Mouse (Mus musculus): ENCODE data around the gene Eml4. TPM values are rescaled to one million over a fixed set of nuclear protein-coding genes. Genes with fewer than 3 reads are reported as not detected.

Eml4 gene
- total and polyA plus RNA-seq, 3 experiments: 25.6 to 42.4 TPM; not detected in 1

GRCm38 (mm10) chr17:83482817-83483536 is 132.2 kb downstream of the Eml4 start:
- no peak overlapping the region for H3K9ac ChIP-seq (ENCODE audit: control insufficient read depth, low read depth, low read length, poor library complexity, severe bottlenecking)
- no peaks in the 10 kb centered on the region for H3K79me2 ChIP-seq (ENCODE audit: control insufficient read depth, insufficient read depth, low read length, poor library complexity)
- 0 out of 4 replicates have a peak, but pooled peaks cover 0 to 1% of the 10 kb centered on the region in 2 experiments for H3K36me3 ChIP-seq (ENCODE audit: control insufficient read depth in 1 of 2, insufficient read depth in 2 of 2, low read length in 2 of 2)
- TF ChIP-seq CTCF (IDR thresholded peaks at IDR 0.05 in 2 of 3, conservative IDR thresholded peaks at IDR 0.05 in 1 of 3; ENCODE audit: control insufficient read depth in 1 of 3, insufficient read depth in 1 of 3, low read depth in 2 of 3, low read length in 3 of 3, poor library complexity in 1 of 3, severe bottlenecking in 1 of 3): no peak
- no peak for TF ChIP-seq BHLHE40 (IDR thresholded peaks at IDR 0.05; ENCODE audit: borderline replicate concordance, low read depth, low read length)
- TF ChIP-seq TAL1 (IDR thresholded peaks at IDR 0.05; ENCODE audit: low read length): no peak
- no peak for TF ChIP-seq ETS1 (IDR thresholded peaks at IDR 0.05; ENCODE audit: low read depth, low read length)
- TF ChIP-seq UBTF (IDR thresholded peaks at IDR 0.05; ENCODE audit: borderline replicate concordance, insufficient read depth, low read depth, low read length): no peak
- no peak overlapping the region for H3K27ac ChIP-seq (ENCODE audit: control insufficient read depth, low read depth, low read length)
- no peaks in the 10 kb centered on the region for H3K27me3 ChIP-seq (ENCODE audit: control insufficient read depth in 1 of 2, insufficient read depth in 2 of 2, low read length in 2 of 2)
- no peaks in the 10 kb centered on the region for H3K4me1 ChIP-seq (ENCODE audit: control insufficient read depth in 1 of 2, insufficient read depth in 2 of 2, low read length in 2 of 2)
- H3K4me3 ChIP-seq (ENCODE audit: control insufficient read depth in 1 of 2, insufficient read depth in 1 of 2, low read depth in 2 of 2, low read length in 2 of 2): no peak overlapping the region
- DNase-seq (ENCODE audit: low read depth, low spot score): no peak
- no peaks in the 10 kb centered on the region for H3K9me3 ChIP-seq (replicated peaks; ENCODE audit: insufficient read depth, low read length)

GRCm38 (mm10) chr17:83483784-83484183 is 133.1 kb downstream of the Eml4 start:
- H3K9me3 ChIP-seq (replicated peaks; ENCODE audit: insufficient read depth, low read length): no peaks in the 10 kb centered on the region

GRCm38 (mm10) chr17:83487762-83488161 is 137.0 kb downstream of the Eml4 start:
- DNase-seq (ENCODE audit: low read depth, low spot score): no peak
- no peak overlapping the region for H3K27ac ChIP-seq (ENCODE audit: control insufficient read depth, low read depth, low read length)
- H3K9ac ChIP-seq (ENCODE audit: control insufficient read depth, low read depth, low read length, poor library complexity, severe bottlenecking): no peak overlapping the region
- no peaks in the 10 kb centered on the region for H3K9me3 ChIP-seq (replicated peaks; ENCODE audit: insufficient read depth, low read length)
- no peaks in the 10 kb centered on the region for H3K4me1 ChIP-seq (ENCODE audit: control insufficient read depth in 1 of 2, insufficient read depth in 2 of 2, low read length in 2 of 2)
- H3K27me3 ChIP-seq (ENCODE audit: control insufficient read depth in 1 of 2, insufficient read depth in 2 of 2, low read length in 2 of 2): no peaks in the 10 kb centered on the region
- H3K4me3 ChIP-seq (ENCODE audit: control insufficient read depth in 1 of 2, insufficient read depth in 1 of 2, low read depth in 2 of 2, low read length in 2 of 2): no peak overlapping the region
- no peaks in the 10 kb centered on the region for H3K79me2 ChIP-seq (ENCODE audit: control insufficient read depth, insufficient read depth, low read length, poor library complexity)
- no peaks in the 10 kb centered on the region for H3K36me3 ChIP-seq (ENCODE audit: control insufficient read depth in 1 of 2, insufficient read depth in 2 of 2, low read length in 2 of 2)
- TF ChIP-seq MAZ (IDR thresholded peaks at IDR 0.05; ENCODE audit: low read depth, low read length) (no peak), POLR2AphosphoS2 (IDR thresholded peaks at IDR 0.05; ENCODE audit: low read length) (no peak), ZKSCAN1 (IDR thresholded peaks at IDR 0.05; ENCODE audit: low read depth, low read length) (no peak), NELFE (IDR thresholded peaks at IDR 0.05; ENCODE audit: low read depth, low read length) (no peak), POLR2A (IDR thresholded peaks at IDR 0.05; ENCODE audit: control insufficient read depth in 1 of 2, insufficient read depth in 1 of 2, low read depth in 1 of 2, low read length in 2 of 2, poor library complexity in 1 of 2) (no peak), ETS1 (IDR thresholded peaks at IDR 0.05; ENCODE audit: low read depth, low read length) (no peak), ZNF384 (IDR thresholded peaks at IDR 0.05; ENCODE audit: low read depth, low read length) (no peak), E2F4 (IDR thresholded peaks at IDR 0.05; ENCODE audit: borderline replicate concordance, low read depth, low read length) (no peak), JUND (IDR thresholded peaks at IDR 0.05; ENCODE audit: low read depth, low read length) (no peak), KAT2A (conservative IDR thresholded peaks at IDR 0.05; ENCODE audit: low read depth, low read length) (no peak), GABPA (IDR thresholded peaks at IDR 0.05; ENCODE audit: low read depth, low read length) (no peak), POLR2AphosphoS5 (IDR thresholded peaks at IDR 0.05; ENCODE audit: borderline replicate concordance, low read depth, low read length) (no peak), TCF12 (IDR thresholded peaks at IDR 0.05; ENCODE audit: low read depth, low read length) (no peak), USF2 (IDR thresholded peaks at IDR 0.05; ENCODE audit: borderline replicate concordance in 1 of 2, insufficient read depth in 1 of 2, low read depth in 1 of 2, low read length in 2 of 2) (no peak), MXI1 (IDR thresholded peaks at IDR 0.05; ENCODE audit: low read depth, low read length) (no peak), MYB (IDR thresholded peaks at IDR 0.05; ENCODE audit: low read depth, low read length) (no peak)

More at GRCm38 (mm10) chr17:83483784-83484183, 133.1 kb downstream of the Eml4 start:
- Histone ChIP-seq H3K27ac (ENCODE audit: control insufficient read depth, low read depth, low read length) (no peak overlapping the region), H3K4me3 (ENCODE audit: control insufficient read depth in 1 of 2, insufficient read depth in 1 of 2, low read depth in 2 of 2, low read length in 2 of 2) (no peak overlapping the region), H3K27me3 (ENCODE audit: control insufficient read depth in 1 of 2, insufficient read depth in 2 of 2, low read length in 2 of 2) (no peaks in the 10 kb centered on the region), H3K9ac (ENCODE audit: control insufficient read depth, low read depth, low read length, poor library complexity, severe bottlenecking) (no peak overlapping the region), H3K79me2 (ENCODE audit: control insufficient read depth, insufficient read depth, low read length, poor library complexity) (no peaks in the 10 kb centered on the region), H3K4me1 (ENCODE audit: control insufficient read depth in 1 of 2, insufficient read depth in 2 of 2, low read length in 2 of 2) (no peaks in the 10 kb centered on the region), H3K36me3 (ENCODE audit: control insufficient read depth in 1 of 2, insufficient read depth in 2 of 2, low read length in 2 of 2) (0 out of 4 replicates have a peak, but pooled peaks cover 0 to 1% of the 10 kb centered on the region in 2 experiments)
- no peak for DNase-seq (ENCODE audit: low read depth, low spot score)
- TF ChIP-seq USF1 (IDR thresholded peaks at IDR 0.05; ENCODE audit: low read depth, low read length): no peak
- no peak for TF ChIP-seq EP300 (IDR thresholded peaks at IDR 0.05; ENCODE audit: low read depth in 1 of 2, low read length in 2 of 2)
- TF ChIP-seq MXI1 (IDR thresholded peaks at IDR 0.05; ENCODE audit: low read depth, low read length): no peak
- no peak for TF ChIP-seq POLR2AphosphoS5 (IDR thresholded peaks at IDR 0.05; ENCODE audit: borderline replicate concordance, low read depth, low read length)
